Mouse (Mus musculus): Measurements from ENCODE around the gene Hspb8. TPM values are rescaled to one million over a fixed set of nuclear protein-coding genes. Genes with fewer than 3 reads are reported as not detected.

Gene Hspb8
- polyA plus RNA-seq (2014; fragmentation: Nextera tagmentation; extraction: Ambion mirVana): 6.7 and 9.1 TPM in 2 replicates

DNA sequence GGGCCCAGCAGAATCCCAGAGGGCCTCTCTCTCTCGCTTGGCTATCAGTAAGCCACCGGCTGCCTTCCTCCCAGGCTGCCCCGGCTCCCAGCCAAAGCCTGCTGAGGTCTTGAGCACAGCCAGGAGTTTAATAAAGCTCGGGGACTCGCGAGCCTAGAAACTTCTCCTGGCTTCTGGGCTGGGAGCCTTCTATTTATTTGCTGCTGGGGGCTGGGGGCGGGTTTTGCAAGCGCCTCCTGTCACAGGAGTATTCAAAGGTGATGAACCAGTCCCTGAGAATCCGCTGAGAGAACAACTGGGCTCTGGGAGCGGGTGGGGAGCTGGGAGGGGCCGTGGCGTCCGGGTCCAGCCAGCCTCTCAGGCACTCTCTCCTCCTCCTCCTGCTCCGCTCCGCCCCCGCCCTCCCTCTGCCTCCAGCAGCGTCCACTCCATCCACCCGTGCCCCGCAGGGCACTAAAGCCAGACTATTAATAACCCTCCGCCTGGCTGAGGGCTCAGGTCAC lies at the start of gene Hspb8:
Hspb8 (minus strand) TSS at position 166 of the 503 bp plus-strand sequence.
- Histone ChIP-seq H3K4me3 (ENCODE audit: low read depth, low read length) (peak within 1 kb of the TSS; percentile 31), H3K4me2 (ENCODE audit: low read depth, low read length) (peak within 1 kb of the TSS; percentile 61), H3K9ac (replicated peaks; ENCODE audit: low read length) (peak within 1 kb of the TSS; percentile 52), H3K9me3 (replicated peaks; ENCODE audit: control insufficient read depth, low read length) (no peaks in the 10 kb centered on the region), H3K27me3 (ENCODE audit: control insufficient read depth, insufficient read depth, low read length) (no peaks in the 10 kb centered on the region), H3K27ac (replicated peaks; ENCODE audit: low read depth, low read length) (no peak within 1 kb of the TSS), H3K4me1 (ENCODE audit: control insufficient read depth, insufficient read depth, low read length) (peaks cover 10% of the 10 kb centered on the region; the same call in 1 of the 2 replicates), H3K36me3 (replicated peaks; ENCODE audit: control insufficient read depth, insufficient read depth, low read depth, low read length) (no peaks in the 10 kb centered on the region)
- peak; percentile 64 for DNase-seq (ENCODE audit: low spot score)
- peak; percentile 49; the same call in 1 of the 2 replicates for ATAC-seq (replicated peaks; ENCODE audit: insufficient number of reproducible peaks, low FRiP score, low TSS enrichment, low read depth)
- WGBS: under 1% methylated on average over 17 of the region's 20 CpGs

- H3K4me2 ChIP-seq (ENCODE audit: low read depth, low read length): no peak overlapping the region
- H3K27me3 ChIP-seq (ENCODE audit: control insufficient read depth, insufficient read depth, low read length): no peaks in the 10 kb centered on the region
- ATAC-seq (replicated peaks; ENCODE audit: insufficient number of reproducible peaks, low FRiP score, low TSS enrichment, low read depth): no peak
- H3K4me3 ChIP-seq (ENCODE audit: low read depth, low read length): no peak overlapping the region
- WGBS: 47% methylated on average over 11 of the region's 11 CpGs
- H3K36me3 ChIP-seq (replicated peaks; ENCODE audit: control insufficient read depth, insufficient read depth, low read depth, low read length): no peaks in the 10 kb centered on the region
- no peaks in the 10 kb centered on the region; the same call in 1 of the 2 replicates for H3K9me3 ChIP-seq (replicated peaks; ENCODE audit: control insufficient read depth, low read length)
- H3K9ac ChIP-seq (replicated peaks; ENCODE audit: low read length): no peak overlapping the region
- H3K4me1 ChIP-seq (ENCODE audit: control insufficient read depth, insufficient read depth, low read length): no peaks in the 10 kb centered on the region
- peak; percentile 40 for DNase-seq (ENCODE audit: low spot score)
- H3K27ac ChIP-seq (replicated peaks; ENCODE audit: low read depth, low read length): no peak overlapping the region
These were observed 38.8 kb upstream of the Hspb8 start for GRCm38 (mm10) chr5:116461354-116462042.

DNA sequence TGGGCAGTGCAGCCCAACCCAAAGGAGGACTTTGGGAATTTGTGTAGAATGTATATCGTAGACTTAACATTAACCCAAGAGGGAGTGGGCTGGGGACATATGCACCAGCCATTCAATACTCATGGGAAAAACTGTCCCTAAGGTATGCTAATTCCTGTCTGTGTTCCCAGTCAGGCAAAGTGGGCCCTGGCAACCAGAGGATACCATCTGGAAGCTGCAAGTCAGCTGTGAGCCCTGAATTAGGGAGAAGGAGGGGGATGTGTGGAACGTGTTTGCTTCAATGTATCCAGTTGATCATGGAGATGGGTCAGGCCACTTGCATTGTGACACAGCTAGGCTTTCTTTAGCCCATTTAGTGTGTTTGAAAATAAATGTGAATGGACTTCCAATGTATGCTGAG lies 37.3 kb upstream of the Hspb8 start:
- DNase-seq (ENCODE audit: low spot score): no peak
- no peaks in the 10 kb centered on the region for H3K36me3 ChIP-seq (replicated peaks; ENCODE audit: control insufficient read depth, insufficient read depth, low read depth, low read length)
- H3K27ac ChIP-seq (replicated peaks; ENCODE audit: low read depth, low read length): no peak overlapping the region
- H3K9me3 ChIP-seq (replicated peaks; ENCODE audit: control insufficient read depth, low read length): no peaks in the 10 kb centered on the region
- H3K27me3 ChIP-seq (ENCODE audit: control insufficient read depth, insufficient read depth, low read length): no peaks in the 10 kb centered on the region
- WGBS: 78% methylated on average over 2 of the region's 2 CpGs
- no peak overlapping the region for H3K9ac ChIP-seq (replicated peaks; ENCODE audit: low read length)
- no peak overlapping the region for H3K4me3 ChIP-seq (ENCODE audit: low read depth, low read length)
- no peaks in the 10 kb centered on the region for H3K4me1 ChIP-seq (ENCODE audit: control insufficient read depth, insufficient read depth, low read length)
- H3K4me2 ChIP-seq (ENCODE audit: low read depth, low read length): no peak overlapping the region
- no peak for ATAC-seq (replicated peaks; ENCODE audit: insufficient number of reproducible peaks, low FRiP score, low TSS enrichment, low read depth)

DNA sequence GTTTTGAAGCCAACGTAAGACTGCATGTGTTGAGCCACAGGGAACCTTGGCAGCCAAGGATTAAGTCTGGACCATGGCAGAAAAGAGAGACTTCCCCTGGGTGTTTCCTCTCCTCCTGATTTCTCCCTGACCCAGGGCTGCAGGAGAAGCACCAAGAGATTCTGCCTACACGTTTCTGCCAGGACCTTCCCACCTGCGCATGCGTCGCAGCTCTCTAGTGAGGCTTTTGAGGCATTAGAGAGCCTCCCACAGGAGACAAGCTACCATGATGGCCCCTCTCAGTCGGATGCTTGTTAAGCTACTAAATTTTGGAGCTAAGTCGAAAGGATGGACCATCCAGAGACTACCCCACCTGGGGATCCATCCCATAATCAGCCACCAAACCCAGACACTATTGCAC lies 35.1 kb upstream of the Hspb8 start:
- no peak overlapping the region for H3K9ac ChIP-seq (replicated peaks; ENCODE audit: low read length)
- H3K36me3 ChIP-seq (replicated peaks; ENCODE audit: control insufficient read depth, insufficient read depth, low read depth, low read length): no peaks in the 10 kb centered on the region
- H3K9me3 ChIP-seq (replicated peaks; ENCODE audit: control insufficient read depth, low read length): no peaks in the 10 kb centered on the region
- 90% methylated on average over 7 of the region's 7 CpGs for WGBS
- ATAC-seq (replicated peaks; ENCODE audit: insufficient number of reproducible peaks, low FRiP score, low TSS enrichment, low read depth) (no peak), DNase-seq (ENCODE audit: low spot score) (no peak)
- no peaks in the 10 kb centered on the region for H3K4me1 ChIP-seq (ENCODE audit: control insufficient read depth, insufficient read depth, low read length)
- H3K27me3 ChIP-seq (ENCODE audit: control insufficient read depth, insufficient read depth, low read length): no peaks in the 10 kb centered on the region
- H3K4me2 ChIP-seq (ENCODE audit: low read depth, low read length): no peak overlapping the region
- no peak overlapping the region for H3K4me3 ChIP-seq (ENCODE audit: low read depth, low read length)
- H3K27ac ChIP-seq (replicated peaks; ENCODE audit: low read depth, low read length): no peak overlapping the region

DNA sequence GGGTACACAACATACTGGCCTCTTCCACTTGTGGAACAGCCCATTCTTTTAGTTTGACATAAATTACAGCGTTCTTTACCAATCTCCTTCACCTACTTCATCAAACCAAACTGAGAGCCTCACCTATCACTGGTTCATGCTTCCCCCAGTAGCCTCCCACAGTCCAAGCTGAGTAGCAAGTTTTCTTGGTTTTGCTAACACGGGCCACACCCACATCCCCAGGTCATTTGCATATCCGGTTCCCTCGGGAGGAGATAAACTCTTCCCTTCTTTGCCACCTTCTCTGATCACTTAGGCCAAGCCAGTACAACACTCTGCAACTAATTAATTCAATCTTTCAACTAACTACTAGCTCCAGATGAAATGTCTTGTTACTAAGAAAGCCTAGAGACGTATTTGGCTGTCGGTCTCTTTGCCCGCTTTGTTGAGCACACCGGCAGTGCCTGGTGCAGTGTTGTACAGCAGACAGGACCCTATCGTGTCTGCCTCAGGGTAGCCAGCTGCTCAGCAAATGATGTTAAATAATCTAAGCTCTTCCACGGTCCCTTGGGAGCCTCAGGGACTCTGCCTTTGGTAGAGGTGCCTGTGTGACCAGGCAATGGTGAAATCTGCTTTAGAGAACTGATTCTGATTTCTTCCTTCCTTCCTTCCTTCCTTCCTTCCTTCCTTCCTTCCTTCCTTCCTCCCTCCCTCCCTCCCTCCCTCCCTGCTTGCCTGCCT lies 34.3 kb upstream of the Hspb8 start:
- no peaks in the 10 kb centered on the region for H3K36me3 ChIP-seq (replicated peaks; ENCODE audit: control insufficient read depth, insufficient read depth, low read depth, low read length)
- no peaks in the 10 kb centered on the region for H3K4me1 ChIP-seq (ENCODE audit: control insufficient read depth, insufficient read depth, low read length)
- no peak overlapping the region for H3K27ac ChIP-seq (replicated peaks; ENCODE audit: low read depth, low read length)
- DNase-seq (ENCODE audit: low spot score) (no peak), ATAC-seq (replicated peaks; ENCODE audit: insufficient number of reproducible peaks, low FRiP score, low TSS enrichment, low read depth) (no peak)
- H3K27me3 ChIP-seq (ENCODE audit: control insufficient read depth, insufficient read depth, low read length): no peaks in the 10 kb centered on the region
- WGBS: 32% methylated on average over 10 of the region's 10 CpGs
- H3K4me2 ChIP-seq (ENCODE audit: low read depth, low read length): no peak overlapping the region
- no peak overlapping the region for H3K4me3 ChIP-seq (ENCODE audit: low read depth, low read length)
- no peak overlapping the region for H3K9ac ChIP-seq (replicated peaks; ENCODE audit: low read length)
- H3K9me3 ChIP-seq (replicated peaks; ENCODE audit: control insufficient read depth, low read length): no peaks in the 10 kb centered on the region

DNA sequence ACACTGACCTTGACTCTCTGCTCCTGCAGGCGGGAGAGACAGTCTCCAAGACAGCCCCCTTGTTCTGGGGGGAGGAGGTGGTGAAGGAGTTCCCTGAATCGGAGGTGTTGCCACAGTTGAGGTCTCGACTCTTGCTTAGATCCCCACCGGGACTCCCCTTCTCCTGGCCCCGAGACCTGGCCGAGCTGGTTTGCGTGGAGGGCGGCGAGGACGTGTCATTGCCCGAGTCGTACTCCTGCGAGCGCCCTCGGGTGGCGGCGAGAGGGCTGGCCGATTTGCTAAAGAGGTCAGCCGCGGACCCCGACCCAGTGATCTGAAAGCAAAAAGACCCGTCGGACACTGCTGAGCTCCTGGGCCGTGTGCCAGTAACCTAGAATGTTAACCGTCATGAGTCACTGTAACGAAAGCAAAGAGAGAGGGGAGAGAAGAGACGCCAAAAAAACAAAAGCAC lies 30.8 kb upstream of the Hspb8 start:
- Histone ChIP-seq H3K4me2 (ENCODE audit: low read depth, low read length) (peak overlapping the region; percentile 44), H3K9ac (replicated peaks; ENCODE audit: low read length) (no peak overlapping the region), H3K4me1 (ENCODE audit: control insufficient read depth, insufficient read depth, low read length) (no peaks in the 10 kb centered on the region), H3K27ac (replicated peaks; ENCODE audit: low read depth, low read length) (no peak overlapping the region), H3K36me3 (replicated peaks; ENCODE audit: control insufficient read depth, insufficient read depth, low read depth, low read length) (no peaks in the 10 kb centered on the region), H3K9me3 (replicated peaks; ENCODE audit: control insufficient read depth, low read length) (no peaks in the 10 kb centered on the region), H3K4me3 (ENCODE audit: low read depth, low read length) (0 out of 2 replicates have a peak overlapping the region, but pooled peaks have one; percentile 8), H3K27me3 (ENCODE audit: control insufficient read depth, insufficient read depth, low read length) (no peaks in the 10 kb centered on the region)
- DNase-seq (ENCODE audit: low spot score) (peak; percentile 69), ATAC-seq (replicated peaks; ENCODE audit: insufficient number of reproducible peaks, low FRiP score, low TSS enrichment, low read depth) (no peak)
- WGBS: 3% methylated on average over 27 of the region's 27 CpGs

DNA sequence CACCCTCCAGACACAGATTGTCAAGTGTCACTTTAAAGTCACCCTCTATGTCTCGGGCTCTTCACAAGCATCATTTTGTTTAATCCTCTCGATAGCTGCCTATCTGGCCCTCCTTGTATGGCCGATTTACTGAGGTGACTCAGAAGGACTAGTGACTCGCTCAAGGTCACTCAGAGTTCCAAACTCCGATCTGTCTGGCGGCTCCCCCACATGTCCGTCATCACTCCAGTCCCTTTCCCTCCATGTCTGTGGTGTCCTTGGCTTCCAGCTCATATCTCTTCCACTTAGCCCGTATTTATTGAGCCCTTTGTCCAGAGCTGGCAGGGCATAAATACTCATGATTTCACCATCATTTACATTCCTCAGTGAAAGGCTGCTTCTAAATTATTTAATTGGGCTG lies 28.2 kb upstream of the Hspb8 start:
- 86% methylated on average over 8 of the region's 8 CpGs for WGBS

More for the DNA sequence above, 28.2 kb upstream of the Hspb8 start:
- ATAC-seq (replicated peaks; ENCODE audit: insufficient number of reproducible peaks, low FRiP score, low TSS enrichment, low read depth) (no peak), DNase-seq (ENCODE audit: low spot score) (no peak)
- Histone ChIP-seq H3K9ac (replicated peaks; ENCODE audit: low read length) (no peak overlapping the region), H3K4me3 (ENCODE audit: low read depth, low read length) (no peak overlapping the region), H3K4me1 (ENCODE audit: control insufficient read depth, insufficient read depth, low read length) (no peaks in the 10 kb centered on the region), H3K27me3 (ENCODE audit: control insufficient read depth, insufficient read depth, low read length) (no peaks in the 10 kb centered on the region), H3K4me2 (ENCODE audit: low read depth, low read length) (no peak overlapping the region), H3K9me3 (replicated peaks; ENCODE audit: control insufficient read depth, low read length) (no peaks in the 10 kb centered on the region), H3K27ac (replicated peaks; ENCODE audit: low read depth, low read length) (no peak overlapping the region), H3K36me3 (replicated peaks; ENCODE audit: control insufficient read depth, insufficient read depth, low read depth, low read length) (no peaks in the 10 kb centered on the region)
